Mouse (Mus musculus) mature B cell (primary cell): ENCODE data around the gene Odf3l1.
"Not testable (repeated sequence)": the region's sequence is repeated elsewhere in the genome, so short reads cannot be mapped to it uniquely, and the experiment has no call there.

Source experiments
- in situ Hi-C: fragments of 300-500 bp; cut with MboI; formaldehyde crosslinking; loops from 2 replicates; pipeline ENCODE4 v1.14.3; 2019

The Odf3l1 gene

GRCm38 (mm10) chr9:56864216-56864729 is at the start of gene Odf3l1:
Gene Odf3l1, minus strand, starts transcription at chr9:56864679.
- in situ Hi-C loops, result no loop called here

GRCm38 (mm10) chr9:56913991-56914390 is 49.5 kb upstream of the Odf3l1 start:
- in situ Hi-C loops, result no loop called here

DNA sequence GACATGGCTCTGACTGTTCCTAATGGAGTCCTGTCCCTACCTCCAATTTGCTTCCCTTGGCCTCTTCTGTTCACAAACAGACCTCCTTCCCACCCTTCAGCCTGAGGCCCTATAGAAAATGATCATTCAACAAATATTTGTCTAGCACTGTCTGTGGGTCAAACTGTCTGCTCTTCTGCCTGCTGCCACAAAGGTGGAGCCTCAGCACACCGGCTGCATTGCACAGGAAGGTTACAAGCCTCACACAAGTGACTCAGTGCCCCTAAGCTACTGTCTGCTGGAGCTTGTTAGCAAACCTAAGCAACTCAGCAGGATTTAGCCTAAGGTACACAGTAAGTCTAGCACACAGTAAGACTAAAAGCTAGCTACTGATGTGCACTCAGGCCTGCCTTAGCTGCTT is 46.5 kb upstream of the Odf3l1 start:
- in situ Hi-C loops, result no loop called here

DNA sequence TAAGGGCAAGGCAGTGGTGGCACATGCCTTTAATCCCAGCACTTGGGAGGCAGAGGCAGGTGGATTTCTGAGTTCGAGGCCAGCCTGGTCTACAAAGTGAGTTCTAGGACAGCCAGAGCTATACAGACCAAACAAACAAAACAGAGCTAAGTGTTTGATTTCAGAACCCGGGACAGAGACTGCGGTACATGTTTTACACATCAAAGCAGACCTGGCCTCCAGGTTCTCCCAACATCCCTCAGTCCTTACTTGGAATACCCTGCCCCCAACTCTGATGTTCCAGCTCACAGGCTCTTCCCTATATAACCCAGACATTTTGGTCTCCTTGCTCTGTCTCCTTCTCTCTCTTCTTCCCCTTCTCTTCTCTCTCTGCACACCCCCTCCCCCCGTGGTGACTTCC is 45.5 kb upstream of the Odf3l1 start:
- in situ Hi-C loops, result not testable (repeated sequence)

- in situ Hi-C loops, result no loop called here
These were observed 43.1 kb upstream of the Odf3l1 start for GRCm38 (mm10) chr9:56907549-56907948.

DNA sequence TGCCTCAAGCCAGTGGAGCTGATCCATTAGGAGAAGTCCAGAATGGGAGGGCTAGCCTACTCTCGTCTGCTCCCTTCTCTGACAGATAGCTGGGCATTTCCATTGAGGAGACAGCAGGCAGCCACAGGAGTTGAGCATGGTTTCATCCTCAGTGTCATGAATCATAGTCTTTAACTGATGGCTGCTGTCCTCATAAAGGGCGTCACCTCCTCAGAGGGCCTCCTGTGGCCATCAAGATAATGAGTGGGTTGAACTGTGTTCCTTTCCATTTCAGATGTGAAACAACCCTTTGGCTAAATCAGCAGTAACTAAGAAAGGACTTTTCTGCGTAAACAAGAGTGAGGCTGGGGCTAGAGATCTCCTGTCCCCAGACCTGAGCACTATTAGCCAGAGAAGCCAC is 39.2 kb upstream of the Odf3l1 start:
- in situ Hi-C loops, result no loop called here

DNA sequence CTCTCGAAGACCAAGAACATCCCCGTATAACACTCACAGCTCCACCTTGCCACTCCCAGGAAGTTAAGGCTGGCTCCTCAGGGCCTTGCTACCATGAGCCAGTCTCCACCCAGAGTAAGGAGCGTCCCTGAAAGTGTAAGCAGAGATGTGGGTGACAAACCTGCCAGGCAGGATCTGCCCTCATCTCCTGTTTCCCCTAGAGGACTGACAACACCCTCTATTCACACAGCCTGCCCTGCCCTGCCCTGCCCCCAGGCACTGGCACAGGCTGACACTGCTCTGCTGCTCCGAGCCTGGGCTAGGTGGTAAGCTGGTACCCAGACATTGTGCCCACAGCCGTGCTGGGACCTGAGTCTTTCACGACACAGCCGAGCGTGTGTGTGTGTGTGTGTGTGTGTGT is 36.7 kb upstream of the Odf3l1 start:
- in situ Hi-C loops, result no loop called here

DNA sequence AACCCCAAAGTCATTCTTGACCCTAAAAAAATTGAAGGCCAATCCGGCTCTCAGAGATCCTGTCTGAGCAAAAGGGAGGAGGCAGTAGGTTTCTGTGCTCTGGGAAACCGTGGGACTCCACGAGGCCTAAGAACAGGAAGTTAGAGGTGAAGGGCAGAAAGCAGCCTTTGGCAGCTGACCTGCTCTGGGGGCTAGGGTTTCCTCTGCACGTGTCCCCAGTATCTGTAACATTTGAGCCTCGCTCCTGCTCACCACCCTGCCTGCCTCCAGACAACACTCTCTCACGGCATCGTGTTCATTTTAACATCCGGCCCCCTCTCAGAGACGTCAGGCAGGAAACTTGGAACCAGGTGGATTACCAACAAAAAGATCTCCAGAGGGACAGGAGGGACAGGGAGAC is 36.1 kb upstream of the Odf3l1 start:
- in situ Hi-C loops, result no loop called here

GRCm38 (mm10) chr9:56900060-56900459 is 35.6 kb upstream of the Odf3l1 start:
- in situ Hi-C loops, result no loop called here

DNA sequence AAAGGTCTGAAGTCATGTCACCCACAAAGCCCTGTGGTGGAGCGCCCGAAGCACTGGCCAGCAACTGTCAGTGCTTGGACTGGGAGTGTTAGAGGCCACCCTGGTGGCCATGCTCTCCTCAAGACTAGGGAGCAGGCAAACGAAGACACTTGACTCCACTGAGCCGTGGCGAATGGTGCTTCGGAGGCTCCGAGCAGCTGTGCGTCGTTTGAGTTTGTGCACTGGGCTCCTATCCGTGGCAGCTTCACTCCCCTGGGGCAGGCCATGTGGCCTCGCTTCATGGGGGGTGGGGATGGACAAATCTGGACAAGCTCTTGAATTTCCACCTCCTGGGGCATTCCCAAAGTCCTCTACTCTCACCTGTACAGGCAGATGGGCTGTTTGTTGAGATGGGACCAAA is 34.9 kb upstream of the Odf3l1 start:
- in situ Hi-C loops, result no loop called here

DNA sequence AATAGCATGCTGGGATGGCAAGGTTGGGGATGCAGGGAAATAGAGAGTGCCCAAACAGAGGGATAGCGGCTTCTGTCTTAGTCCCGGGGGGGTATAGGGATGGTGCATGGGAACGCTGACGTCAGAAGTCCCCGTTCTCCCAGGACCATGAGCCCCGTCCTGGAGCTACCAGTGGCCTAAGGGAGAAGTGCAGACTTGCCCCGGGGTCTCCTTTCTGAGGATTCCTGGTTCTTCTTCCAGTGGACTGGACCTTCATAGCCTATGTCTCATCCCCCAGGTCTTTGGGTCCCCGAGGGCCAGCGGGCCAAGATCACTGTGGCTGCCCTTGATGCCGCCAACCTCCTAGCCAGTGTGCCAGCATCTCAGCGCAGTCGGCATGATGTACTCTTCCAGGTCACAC is 32.3 kb upstream of the Odf3l1 start:
- in situ Hi-C loops, result no loop called here

DNA sequence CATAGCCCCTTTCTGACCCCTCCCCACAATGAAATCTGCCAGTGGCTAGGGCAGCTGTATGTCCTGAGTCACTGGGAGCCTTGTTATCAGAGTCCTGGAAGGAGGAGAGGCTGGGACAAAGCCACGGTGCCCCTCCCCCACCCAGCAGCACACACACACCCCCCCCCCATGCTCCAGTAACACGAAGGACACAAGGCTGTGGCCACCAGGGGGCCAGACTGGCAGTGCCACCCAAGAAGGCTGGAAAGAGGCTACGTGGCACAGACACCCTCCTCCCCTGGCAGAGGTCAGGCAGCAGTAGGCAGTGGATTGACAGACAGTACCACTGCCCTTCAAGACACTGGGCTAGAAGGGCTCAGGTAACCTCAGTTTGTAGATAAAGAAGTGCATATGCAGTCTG is 29.5 kb upstream of the Odf3l1 start:
- in situ Hi-C loops, result no loop called here

- in situ Hi-C loops, result no loop called here
These were observed 28.8 kb upstream of the Odf3l1 start for GRCm38 (mm10) chr9:56893313-56893712.

DNA sequence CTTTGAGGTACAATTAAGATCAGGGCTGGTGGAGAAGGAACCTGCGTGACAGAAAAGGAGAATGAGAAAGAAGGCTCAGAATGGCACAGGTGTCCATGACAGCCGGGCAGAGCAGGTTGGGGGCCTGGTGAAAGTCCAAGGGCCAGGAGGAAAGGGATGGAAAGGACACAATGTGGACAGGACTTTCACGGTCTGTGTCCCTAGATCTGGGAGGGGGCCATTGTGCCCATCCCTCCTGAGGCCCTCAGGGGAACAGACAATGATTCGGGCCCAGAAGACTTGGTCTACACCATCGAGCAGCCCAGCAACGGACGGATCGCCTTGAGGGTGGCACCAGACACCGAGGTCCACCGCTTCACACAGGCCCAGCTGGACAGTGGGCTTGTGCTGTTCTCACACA is 27.6 kb upstream of the Odf3l1 start:
- in situ Hi-C loops, result no loop called here

GRCm38 (mm10) chr9:56891517-56892011 is 27.1 kb upstream of the Odf3l1 start:
- in situ Hi-C loops, result no loop called here

DNA sequence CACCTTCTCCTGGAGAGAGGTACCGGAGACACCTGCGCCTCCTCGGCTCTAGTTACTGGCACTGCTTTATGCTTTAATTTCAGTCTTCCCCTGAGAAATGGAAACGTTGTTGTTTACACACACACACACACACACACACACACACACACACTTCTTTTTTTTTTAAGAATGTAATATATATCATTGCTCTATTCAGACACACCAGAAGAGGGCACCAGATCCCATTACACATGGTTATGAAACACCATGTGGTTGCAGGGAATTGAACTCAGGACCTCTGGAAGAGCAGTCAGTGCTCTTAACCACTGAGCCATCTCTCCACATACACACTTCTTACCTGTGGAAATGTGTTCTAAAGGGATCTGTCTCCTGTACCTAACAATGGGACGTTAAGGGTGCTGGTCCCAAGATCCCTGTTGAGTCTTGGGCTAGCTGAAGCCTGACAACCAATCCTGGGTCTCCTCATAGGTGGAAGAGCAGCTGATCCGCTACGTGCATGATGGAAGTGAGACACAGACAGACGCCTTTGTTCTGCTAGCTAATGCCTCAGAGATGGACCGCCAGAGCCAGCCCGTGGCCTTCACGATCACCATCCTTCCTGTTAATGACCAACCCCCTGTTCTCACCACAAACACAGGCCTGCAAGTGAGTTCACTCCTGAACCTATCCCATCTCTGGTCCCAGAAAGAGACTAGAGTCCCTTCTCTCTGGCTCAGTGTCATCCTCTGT is 26.2 kb upstream of the Odf3l1 start:
- in situ Hi-C loops, result no loop called here

GRCm38 (mm10) chr9:56889817-56890216 is 25.3 kb upstream of the Odf3l1 start:
- in situ Hi-C loops, result no loop called here

- in situ Hi-C loops, result no loop called here
These were observed 23.1 kb upstream of the Odf3l1 start for GRCm38 (mm10) chr9:56887581-56887980.

- in situ Hi-C loops, result no loop called here
These were observed 22.1 kb upstream of the Odf3l1 start for GRCm38 (mm10) chr9:56886601-56887000.

DNA sequence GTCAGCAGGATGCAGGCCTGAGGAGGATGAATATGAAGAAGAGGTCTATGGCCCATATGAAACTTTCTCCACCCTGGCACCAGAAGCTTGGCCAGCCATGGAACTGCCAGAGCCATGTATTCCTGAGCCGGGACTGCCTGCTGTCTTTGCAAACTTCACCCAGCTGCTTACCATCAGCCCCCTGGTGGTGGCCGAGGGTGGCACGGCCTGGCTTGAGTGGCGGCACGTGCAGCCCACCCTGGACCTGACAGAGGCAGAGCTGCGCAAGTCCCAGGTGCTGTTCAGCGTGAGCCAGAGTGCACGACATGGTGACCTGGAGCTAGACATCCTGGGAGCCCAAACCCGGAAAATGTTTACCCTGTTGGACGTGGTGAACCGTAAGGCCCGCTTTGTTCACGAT is 21.6 kb upstream of the Odf3l1 start:
- in situ Hi-C loops, result no loop called here

DNA sequence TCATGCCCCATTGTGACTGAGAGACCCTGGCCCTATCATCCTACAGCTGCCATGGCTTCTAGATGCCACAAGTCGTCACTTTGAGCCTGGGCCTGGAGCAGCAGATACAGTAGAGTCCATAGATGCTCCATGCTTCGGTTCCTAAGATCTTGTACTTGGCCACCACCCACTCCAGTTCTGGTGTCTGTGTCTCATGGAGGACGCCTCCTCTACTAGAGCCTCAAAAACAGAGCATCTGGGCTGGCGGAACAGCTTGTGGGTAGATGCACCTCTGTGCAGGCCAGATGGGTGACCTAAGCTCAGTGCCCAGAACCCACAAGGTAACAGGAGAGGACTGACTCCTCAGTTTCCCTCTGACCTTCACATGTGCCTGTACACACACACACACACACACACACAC is 19.8 kb upstream of the Odf3l1 start:
- in situ Hi-C loops, result no loop called here

DNA sequence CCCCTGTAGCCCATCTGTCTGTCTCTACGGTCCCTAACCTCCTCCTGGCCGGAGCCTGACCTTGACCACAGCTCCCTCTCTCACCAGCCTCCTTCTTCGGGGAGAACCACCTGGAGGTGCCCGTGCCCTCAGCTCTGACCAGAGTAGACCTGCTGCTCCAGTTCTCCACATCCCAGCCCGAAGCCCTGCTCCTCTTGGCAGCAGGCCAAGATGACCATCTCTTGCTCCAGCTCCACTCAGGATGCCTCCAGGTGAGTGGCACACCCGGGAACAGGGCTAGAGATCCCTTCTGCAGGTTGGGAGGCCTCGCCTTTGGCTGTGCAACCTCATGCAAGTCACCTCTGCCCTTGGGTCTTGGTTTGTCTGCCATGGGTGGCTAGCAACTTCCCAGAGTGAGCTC is 19.0 kb upstream of the Odf3l1 start:
- in situ Hi-C loops, result no loop called here

DNA sequence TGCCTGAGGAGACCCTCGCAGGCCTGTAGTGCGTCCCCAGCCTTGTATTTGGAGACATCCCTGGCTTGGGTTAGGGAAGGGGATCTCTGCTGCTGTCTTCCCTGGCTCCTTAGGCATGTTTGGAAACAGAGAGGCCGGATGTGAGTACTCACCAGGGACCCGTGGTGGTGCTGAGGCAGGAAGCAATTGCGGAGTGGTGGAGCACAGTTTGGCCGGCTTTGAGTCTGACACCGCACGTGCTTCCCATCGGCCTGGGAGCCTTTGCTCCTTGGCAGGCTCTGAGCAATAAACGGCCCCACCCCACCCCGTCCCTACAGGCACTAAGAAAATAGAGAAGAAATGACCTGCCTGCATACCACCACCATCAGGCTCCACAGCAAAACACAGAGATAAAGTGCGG is 18.3 kb upstream of the Odf3l1 start:
- in situ Hi-C loops, result no loop called here

DNA sequence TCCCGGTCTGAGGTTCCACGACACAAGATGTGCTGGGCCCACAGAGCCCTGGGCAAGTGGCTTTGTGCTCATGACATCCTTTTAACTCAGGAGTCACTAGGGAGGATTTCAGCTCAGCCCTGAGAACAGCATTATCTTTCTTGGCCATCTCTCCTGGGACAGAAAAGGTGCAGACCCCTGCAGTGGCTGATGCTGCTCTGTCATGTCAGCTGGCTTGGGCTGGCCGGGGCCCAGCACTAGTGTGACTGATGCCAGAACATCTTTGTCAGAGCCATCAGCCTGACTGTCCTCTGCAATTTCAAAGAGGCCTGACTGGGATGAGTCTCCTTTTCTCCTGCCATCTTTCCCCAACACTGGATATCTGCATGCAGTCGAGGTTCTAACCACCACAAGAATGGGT is 17.8 kb upstream of the Odf3l1 start:
- in situ Hi-C loops, result no loop called here
